Mouse (Mus musculus): ENCODE data around the gene Kcnn4.

Gene Kcnn4

DNA sequence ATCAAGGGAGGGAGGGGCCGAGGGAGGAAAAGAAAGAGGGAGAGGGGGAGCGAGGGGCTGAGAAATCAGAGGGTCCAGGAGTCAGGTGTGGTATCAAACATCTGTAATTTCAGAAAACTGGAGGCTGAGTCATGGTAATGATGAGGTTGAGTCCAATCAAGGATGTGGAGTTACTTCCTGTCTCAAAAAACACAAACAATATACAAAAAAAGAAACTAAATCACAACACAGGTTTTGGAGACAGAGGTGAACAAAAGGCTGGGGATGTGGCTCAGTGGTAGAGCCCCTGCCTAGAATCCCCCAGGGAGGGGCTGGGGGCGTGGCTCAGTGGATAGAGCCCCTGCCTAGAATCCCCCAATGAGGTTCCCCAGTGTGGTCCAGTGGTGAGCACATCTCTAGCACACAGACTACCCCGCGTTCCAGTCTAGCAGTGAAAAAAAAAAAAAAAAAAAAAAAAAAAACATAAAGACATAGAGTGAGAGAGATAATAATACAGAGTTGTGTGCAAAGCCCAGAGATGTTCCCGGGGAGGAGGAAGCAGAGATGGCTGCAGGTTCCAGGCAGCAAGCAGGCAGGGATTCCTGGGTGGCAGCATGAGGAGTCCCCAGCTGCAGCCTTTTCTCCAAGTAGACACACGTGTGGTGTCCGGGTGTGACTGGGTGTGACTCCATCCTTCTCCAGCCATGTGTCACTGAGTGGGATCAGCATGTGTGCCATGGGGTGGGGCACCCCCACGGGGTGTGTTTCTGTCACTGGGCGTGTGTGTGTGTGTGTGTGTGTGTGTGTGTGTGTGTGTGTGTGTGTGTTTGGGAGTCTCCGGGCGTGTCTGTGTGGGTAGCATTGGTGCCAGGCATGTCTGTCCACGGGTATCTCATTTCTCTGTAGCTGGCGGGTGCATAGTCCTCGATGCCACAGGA, 3.1 kb upstream of the Kcnn4 start:
- DNase-seq: no peak

GRCm38 (mm10) chr7:24368226-24368625, 1.8 kb upstream of the Kcnn4 start:
- no peak for DNase-seq

DNA sequence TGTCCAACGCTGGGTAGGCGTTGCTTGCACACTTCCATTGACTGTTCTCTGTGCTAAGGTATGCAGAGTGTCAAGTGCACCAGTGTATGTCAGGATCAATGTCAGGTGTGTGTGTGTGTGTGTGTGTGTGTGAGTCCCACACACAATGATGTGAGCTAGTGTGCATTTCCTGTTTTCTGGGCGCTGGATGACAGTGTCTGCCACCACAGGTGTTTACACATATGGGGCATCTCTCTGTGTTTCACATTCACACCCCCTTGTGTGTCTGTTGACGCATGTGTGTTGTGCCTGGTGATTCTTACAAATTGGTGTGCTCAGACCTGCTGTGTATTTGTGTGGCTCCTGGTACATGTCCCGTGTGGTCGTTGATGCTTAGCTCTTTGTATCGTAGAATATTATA, 1.1 kb upstream of the Kcnn4 start:
- DNase-seq: no peak

DNA sequence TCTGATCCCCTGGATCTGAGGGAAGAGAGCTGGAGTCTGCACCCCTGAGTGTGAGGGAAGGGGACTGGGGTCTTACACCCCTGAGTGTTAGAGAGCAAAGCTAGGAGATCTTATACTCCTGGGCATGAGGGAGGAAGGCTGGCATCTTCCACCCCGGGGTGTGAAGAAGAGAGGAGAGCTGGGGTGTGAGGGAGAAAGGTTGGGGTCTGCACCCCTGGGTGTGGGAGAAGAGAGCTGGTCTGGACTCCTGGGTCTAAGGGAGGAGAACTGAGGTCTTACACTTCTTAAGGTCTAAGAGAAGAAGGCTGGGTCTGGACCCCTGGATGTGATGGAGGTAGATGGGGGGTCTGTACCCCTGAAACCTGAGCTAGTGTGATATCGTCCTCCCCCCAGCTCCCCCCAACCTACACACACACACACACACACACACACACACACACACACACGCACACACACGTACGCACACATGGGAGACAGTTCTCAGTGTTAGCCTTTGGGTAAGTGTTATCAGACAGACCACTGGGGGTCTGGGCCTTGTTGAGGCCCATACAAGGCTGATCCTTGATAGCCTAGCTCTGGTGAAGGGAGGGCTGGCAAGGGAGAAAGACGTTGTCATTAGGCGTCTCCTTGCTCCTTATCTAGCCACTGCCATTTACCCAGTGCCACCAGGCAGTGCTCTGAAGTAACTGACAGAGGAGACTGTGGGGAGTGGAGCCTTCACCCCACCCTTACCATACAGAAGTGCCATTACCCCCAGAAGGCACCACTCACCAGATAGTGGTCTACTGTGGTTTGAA, 1.1 kb downstream of the Kcnn4 start:
- DNase-seq: no peak

GRCm38 (mm10) chr7:24371809-24372145, 1.7 kb downstream of the Kcnn4 start:
- DNase-seq: no peak

GRCm38 (mm10) chr7:24372300-24372699, 2.2 kb downstream of the Kcnn4 start:
- no peak for DNase-seq

DNA sequence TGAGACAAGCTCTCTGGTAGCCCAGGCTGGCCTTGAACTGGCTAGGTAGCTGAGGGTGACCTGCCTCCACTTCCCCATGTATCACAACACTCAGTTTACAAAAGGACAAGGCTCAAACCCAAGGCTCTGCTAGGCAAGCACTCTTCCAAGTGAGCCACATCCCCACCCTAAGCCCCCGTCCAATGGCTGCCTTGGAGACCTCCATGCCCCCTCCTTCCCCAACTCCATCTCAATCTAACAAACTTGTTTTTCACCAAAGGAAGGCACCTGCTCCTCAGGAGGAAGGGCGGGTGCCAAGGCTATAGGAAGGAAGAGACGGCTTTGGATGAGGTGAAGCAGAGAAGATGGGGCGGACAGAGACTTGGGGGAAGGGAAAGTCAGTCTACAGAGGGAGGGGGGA, 2.7 kb downstream of the Kcnn4 start:
- DNase-seq: no peak

DNA sequence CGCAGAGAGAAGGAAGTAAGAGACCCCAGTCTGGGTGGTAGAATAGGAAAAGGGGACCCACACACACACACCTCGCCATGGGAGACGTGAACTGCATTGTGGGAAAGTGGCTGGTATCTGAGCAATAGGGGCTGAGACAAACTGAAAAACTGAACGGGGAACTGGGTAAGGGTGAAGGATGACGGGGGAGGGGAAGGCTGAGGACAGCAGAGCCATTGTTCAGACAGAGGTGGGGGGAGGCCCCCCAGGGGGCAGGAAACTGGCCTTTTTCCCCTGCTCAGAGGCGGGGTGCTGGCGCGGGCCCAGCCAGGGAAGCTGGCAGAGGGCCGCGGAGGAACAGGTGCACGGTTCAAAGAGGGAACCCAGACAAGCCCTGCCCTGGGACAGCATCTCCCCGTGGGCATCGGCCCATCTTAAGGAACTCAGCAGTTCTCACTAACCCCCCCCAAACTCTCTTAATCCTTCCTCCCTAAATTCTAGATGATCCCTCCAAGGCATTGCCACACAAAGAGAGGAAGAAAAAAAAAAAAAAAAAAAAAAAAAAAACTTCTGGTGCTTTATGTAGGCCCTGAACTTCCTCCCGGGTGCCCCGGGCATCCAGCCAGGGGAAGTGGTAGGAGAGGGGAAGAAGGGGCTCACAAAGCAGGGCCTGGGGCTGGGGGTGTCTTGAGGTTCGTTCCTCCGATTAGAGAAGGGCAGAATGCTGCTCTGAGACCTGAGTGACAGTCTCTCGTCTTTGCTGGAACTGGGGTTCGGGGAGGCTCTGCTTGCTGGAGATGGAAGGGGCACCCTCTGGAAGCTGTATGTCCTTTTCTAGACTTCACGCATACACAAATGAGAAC, 3.7 kb downstream of the Kcnn4 start:
- peak; percentile 47 for DNase-seq

DNA sequence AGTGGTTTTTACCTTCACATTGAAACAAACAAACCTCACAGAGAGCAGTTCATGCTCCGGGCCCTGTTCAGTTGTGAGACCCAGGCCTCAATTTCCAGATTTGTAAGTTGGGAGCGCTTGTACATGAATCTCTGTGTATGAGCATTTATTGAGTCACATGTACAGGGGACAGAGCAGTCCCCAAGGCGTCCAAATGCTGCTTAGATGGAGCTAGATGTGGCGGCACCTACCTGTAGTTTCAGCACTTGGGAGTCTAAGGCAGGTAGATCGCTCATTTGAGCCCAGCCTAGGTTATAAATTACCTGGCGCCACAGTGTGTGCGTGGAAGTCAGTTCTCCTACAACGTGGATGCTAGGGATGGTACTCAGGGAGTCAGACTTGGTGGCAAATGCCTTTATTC, 6.4 kb downstream of the Kcnn4 start:
- DNase-seq: no peak

GRCm38 (mm10) chr7:24377091-24377865, 7.2 kb downstream of the Kcnn4 start:
- DNase-seq: peak; percentile 43

DNA sequence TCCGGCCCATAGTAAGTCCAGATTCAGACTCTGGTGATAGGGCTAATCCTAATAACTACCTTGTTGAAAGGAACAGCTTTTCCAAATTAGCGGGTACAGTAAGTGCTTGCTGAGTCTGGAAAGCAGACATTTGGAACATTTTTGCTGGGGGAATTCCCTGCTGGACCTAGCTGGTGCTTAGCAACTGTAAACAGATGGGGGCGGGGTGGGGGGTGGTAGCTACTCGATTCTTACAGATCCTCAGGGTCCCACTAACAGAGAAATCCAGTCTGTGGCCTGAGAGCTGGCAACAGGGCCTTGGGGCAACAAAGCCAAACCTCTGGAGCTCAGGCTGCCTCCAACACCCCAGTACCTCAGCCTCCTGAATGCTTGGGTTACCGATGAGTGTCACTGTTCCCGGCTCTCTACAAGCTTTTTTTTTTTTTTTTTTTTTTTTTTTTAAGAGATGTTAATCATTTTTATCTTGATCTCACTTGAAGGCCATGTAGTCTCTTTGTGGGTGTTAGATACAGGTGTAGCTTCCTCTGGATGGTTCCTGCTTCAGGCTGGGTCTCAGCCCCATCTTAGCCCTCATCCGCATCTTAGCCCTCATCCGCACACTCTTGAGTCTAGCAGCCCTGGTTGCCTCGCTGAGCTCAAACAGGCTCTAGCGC, 8.1 kb downstream of the Kcnn4 start:
- no peak for DNase-seq

- DNase-seq: no peak
Measured at GRCm38 (mm10) chr7:24379934-24380333, 9.9 kb downstream of the Kcnn4 start.

GRCm38 (mm10) chr7:24380370-24380769, 10.3 kb downstream of the Kcnn4 start:
- DNase-seq: no peak

GRCm38 (mm10) chr7:24382730-24383372, 12.8 kb downstream of the Kcnn4 start:
- DNase-seq: no peak

- no peak for DNase-seq
Measured at GRCm38 (mm10) chr7:24384070-24384469, 14.0 kb downstream of the Kcnn4 start.

DNA sequence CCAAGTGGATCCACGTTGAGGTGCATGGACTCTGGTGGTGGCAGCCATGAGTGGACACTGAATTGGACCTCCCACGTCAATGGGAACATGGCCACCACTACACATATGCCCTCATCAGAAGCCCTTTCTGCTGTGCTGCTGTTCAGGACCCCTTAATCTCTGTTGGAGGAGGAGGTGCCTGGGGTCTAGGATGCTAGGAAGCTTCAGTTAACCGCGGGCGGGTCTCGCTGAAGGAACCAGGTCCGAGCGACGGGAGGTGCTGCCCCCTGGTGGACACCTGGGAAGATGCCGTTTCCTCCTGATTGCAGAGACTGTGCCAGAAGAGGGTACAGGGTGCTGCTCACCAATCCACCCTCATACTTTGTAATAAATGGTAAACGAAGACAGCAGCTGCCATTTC, 14.8 kb downstream of the Kcnn4 start:
- peak; percentile 62 for DNase-seq

- no peak for DNase-seq
Measured at GRCm38 (mm10) chr7:24387059-24387556, 17.0 kb downstream of the Kcnn4 start.

DNA sequence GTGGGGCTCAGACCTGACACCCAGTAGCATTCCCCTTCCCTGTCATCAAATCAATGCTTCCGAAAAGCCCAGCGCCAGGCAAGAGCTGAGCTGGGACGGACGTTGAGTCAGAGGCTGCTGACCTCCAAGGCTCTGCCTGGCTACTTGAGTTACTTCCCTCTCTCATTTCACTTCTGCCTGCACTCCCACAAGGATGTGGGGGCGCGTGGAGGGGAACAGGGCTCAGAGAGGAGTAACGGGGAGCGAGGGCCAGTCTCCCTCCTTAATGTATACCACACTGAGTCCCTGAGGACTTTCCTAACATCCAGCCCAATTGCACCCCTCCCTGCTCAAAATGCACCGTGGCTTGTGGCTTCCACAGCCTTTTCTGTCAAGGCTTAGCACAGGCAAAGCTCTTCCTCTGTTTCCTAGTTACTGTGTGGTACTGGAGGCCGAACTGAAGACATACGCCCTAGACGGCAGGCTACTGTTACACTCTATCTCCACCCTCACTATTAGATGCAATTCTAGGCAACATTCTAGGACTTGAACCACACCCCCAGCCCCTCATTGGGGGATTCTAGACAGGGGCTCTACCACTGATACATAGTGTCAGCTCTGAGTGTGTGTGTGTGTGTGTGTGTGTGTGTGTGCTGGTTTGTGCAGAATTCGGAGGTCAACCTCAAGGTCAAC, 19.6 kb downstream of the Kcnn4 start:
- DNase-seq: no peak

- DNase-seq: no peak
Measured at GRCm38 (mm10) chr7:24390512-24390911, 20.4 kb downstream of the Kcnn4 start.

- no peak for DNase-seq
Measured at GRCm38 (mm10) chr7:24391077-24391476, 21.0 kb downstream of the Kcnn4 start.

DNA sequence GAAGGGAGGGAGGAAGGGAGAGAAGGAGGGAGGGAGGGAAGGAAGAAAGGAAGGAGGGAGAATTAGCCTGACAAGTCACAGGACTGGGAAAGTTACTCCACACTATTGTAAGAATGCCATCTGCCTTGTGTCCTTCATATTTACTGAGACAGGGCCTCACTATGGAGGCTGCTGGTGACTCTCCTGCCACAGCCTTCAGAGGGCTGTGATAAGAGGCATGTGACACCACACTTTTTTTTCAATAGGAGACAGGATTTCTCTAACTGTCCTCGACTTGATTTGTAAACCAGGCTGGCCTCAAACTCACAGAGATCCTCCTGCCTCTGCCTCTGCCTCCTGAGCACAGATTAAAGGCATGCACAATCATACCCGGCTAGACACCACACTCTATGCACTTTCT, 21.6 kb downstream of the Kcnn4 start:
- no peak for DNase-seq

Data from cerebellum, adult 9-11 months (tissue).